Mouse (Mus musculus): ENCODE measurements around the gene Cep55. TPM values are rescaled to one million over a fixed set of nuclear protein-coding genes. Genes with fewer than 3 reads are reported as not detected.

Cep55 gene
- polyA plus RNA-seq, 1 experiment from 2014 or later = 4.6 TPM

GRCm38 (mm10) chr19:38027389-38027788, 27.4 kb upstream of the Cep55 start:
- Histone ChIP-seq H3K4me2 (replicated peaks) (no peak overlapping the region), H3K4me3 (replicated peaks; ENCODE audit: low read length) (no peak overlapping the region), H3K4me1 (replicated peaks; ENCODE audit: control insufficient read depth, insufficient read depth, low read length) (no peaks in the 10 kb centered on the region), H3K27me3 (ENCODE audit: control insufficient read depth, insufficient read depth, low read length) (no peaks in the 10 kb centered on the region), H3K9me3 (ENCODE audit: control insufficient read depth, low read length) (no peaks in the 10 kb centered on the region), H3K36me3 (replicated peaks; ENCODE audit: control insufficient read depth, insufficient read depth) (no peaks in the 10 kb centered on the region), H3K9ac (no peak overlapping the region), H3K27ac (no peak overlapping the region)
- ATAC-seq (ENCODE audit: low FRiP score) = no peak
- no peak for DNase-seq (ENCODE audit: low spot score)
- 89% methylated on average over 6 of the region's 6 CpGs for WGBS

GRCm38 (mm10) chr19:38027881-38028521, 26.8 kb upstream of the Cep55 start:
- Histone ChIP-seq H3K9ac (no peak overlapping the region), H3K4me3 (replicated peaks; ENCODE audit: low read length) (no peak overlapping the region), H3K27ac (no peak overlapping the region), H3K27me3 (ENCODE audit: control insufficient read depth, insufficient read depth, low read length) (no peaks in the 10 kb centered on the region), H3K36me3 (replicated peaks; ENCODE audit: control insufficient read depth, insufficient read depth) (no peaks in the 10 kb centered on the region), H3K9me3 (ENCODE audit: control insufficient read depth, low read length) (no peaks in the 10 kb centered on the region), H3K4me1 (replicated peaks; ENCODE audit: control insufficient read depth, insufficient read depth, low read length) (no peaks in the 10 kb centered on the region), H3K4me2 (replicated peaks) (no peak overlapping the region)
- no peak for ATAC-seq (ENCODE audit: low FRiP score)
- 66% methylated on average over 10 of the region's 10 CpGs for WGBS
- no peak for DNase-seq (ENCODE audit: low spot score)

- no peaks in the 10 kb centered on the region for H3K4me1 ChIP-seq (replicated peaks; ENCODE audit: control insufficient read depth, insufficient read depth, low read length)
Observed at GRCm38 (mm10) chr19:38029292-38029691, 25.5 kb upstream of the Cep55 start.

GRCm38 (mm10) chr19:38029871-38030270, 24.9 kb upstream of the Cep55 start:
- Histone ChIP-seq H3K9ac (no peak overlapping the region), H3K27me3 (ENCODE audit: control insufficient read depth, insufficient read depth, low read length) (no peaks in the 10 kb centered on the region), H3K36me3 (replicated peaks; ENCODE audit: control insufficient read depth, insufficient read depth) (no peaks in the 10 kb centered on the region), H3K4me1 (replicated peaks; ENCODE audit: control insufficient read depth, insufficient read depth, low read length) (no peaks in the 10 kb centered on the region), H3K4me3 (replicated peaks; ENCODE audit: low read length) (no peak overlapping the region), H3K27ac (no peak overlapping the region), H3K4me2 (replicated peaks) (no peak overlapping the region), H3K9me3 (ENCODE audit: control insufficient read depth, low read length) (no peaks in the 10 kb centered on the region)
- 70% methylated on average over 3 of the region's 3 CpGs for WGBS
- ATAC-seq (ENCODE audit: low FRiP score) (no peak), DNase-seq (ENCODE audit: low spot score) (no peak)

More at GRCm38 (mm10) chr19:38029292-38029691, 25.5 kb upstream of the Cep55 start:
- Histone ChIP-seq H3K27me3 (ENCODE audit: control insufficient read depth, insufficient read depth, low read length) (no peaks in the 10 kb centered on the region), H3K4me2 (replicated peaks) (no peak overlapping the region), H3K9ac (no peak overlapping the region), H3K4me3 (replicated peaks; ENCODE audit: low read length) (no peak overlapping the region), H3K27ac (no peak overlapping the region), H3K36me3 (replicated peaks; ENCODE audit: control insufficient read depth, insufficient read depth) (no peaks in the 10 kb centered on the region), H3K9me3 (ENCODE audit: control insufficient read depth, low read length) (no peaks in the 10 kb centered on the region)
- 90% methylated on average over 3 of the region's 3 CpGs for WGBS
- ATAC-seq (ENCODE audit: low FRiP score) = no peak
- DNase-seq (ENCODE audit: low spot score) = no peak

- ATAC-seq (ENCODE audit: low FRiP score) = peak; percentile 48; the same call in 1 of the 2 replicates
- no peak overlapping the region for H3K9ac ChIP-seq
Observed at GRCm38 (mm10) chr19:38030673-38031137, 24.1 kb upstream of the Cep55 start.

GRCm38 (mm10) chr19:38031144-38031543, 23.7 kb upstream of the Cep55 start:
- Histone ChIP-seq H3K4me3 (replicated peaks; ENCODE audit: low read length) (no peak overlapping the region), H3K27ac (no peak overlapping the region), H3K9ac (no peak overlapping the region), H3K4me1 (replicated peaks; ENCODE audit: control insufficient read depth, insufficient read depth, low read length) (no peaks in the 10 kb centered on the region), H3K9me3 (ENCODE audit: control insufficient read depth, low read length) (no peaks in the 10 kb centered on the region), H3K4me2 (replicated peaks) (peak overlapping the region; percentile 33; the same call in 1 of the 2 replicates), H3K27me3 (ENCODE audit: control insufficient read depth, insufficient read depth, low read length) (no peaks in the 10 kb centered on the region), H3K36me3 (replicated peaks; ENCODE audit: control insufficient read depth, insufficient read depth) (no peaks in the 10 kb centered on the region)
- no peak for DNase-seq (ENCODE audit: low spot score)
- WGBS = 78% methylated on average over 9 of the region's 9 CpGs
- peak; percentile 8; the same call in 1 of the 2 replicates for ATAC-seq (ENCODE audit: low FRiP score)

More at GRCm38 (mm10) chr19:38030673-38031137, 24.1 kb upstream of the Cep55 start:
- Histone ChIP-seq H3K4me2 (replicated peaks) (peak overlapping the region; percentile 33; the same call in 1 of the 2 replicates), H3K27me3 (ENCODE audit: control insufficient read depth, insufficient read depth, low read length) (no peaks in the 10 kb centered on the region), H3K4me3 (replicated peaks; ENCODE audit: low read length) (no peak overlapping the region), H3K27ac (no peak overlapping the region), H3K36me3 (replicated peaks; ENCODE audit: control insufficient read depth, insufficient read depth) (no peaks in the 10 kb centered on the region), H3K9me3 (ENCODE audit: control insufficient read depth, low read length) (no peaks in the 10 kb centered on the region), H3K4me1 (replicated peaks; ENCODE audit: control insufficient read depth, insufficient read depth, low read length) (no peaks in the 10 kb centered on the region)
- WGBS = 9% methylated on average over 18 of the region's 23 CpGs
- no peak for DNase-seq (ENCODE audit: low spot score)

- no peak overlapping the region for H3K27ac ChIP-seq
- no peak overlapping the region for H3K9ac ChIP-seq
- H3K4me3 ChIP-seq (replicated peaks; ENCODE audit: low read length) = no peak overlapping the region
- no peak overlapping the region for H3K4me2 ChIP-seq (replicated peaks)
- ATAC-seq (ENCODE audit: low FRiP score) (no peak), DNase-seq (ENCODE audit: low spot score) (no peak)
- H3K9me3 ChIP-seq (ENCODE audit: control insufficient read depth, low read length) = no peaks in the 10 kb centered on the region
- WGBS = 77% methylated on average over 15 of the region's 15 CpGs
- no peaks in the 10 kb centered on the region for H3K27me3 ChIP-seq (ENCODE audit: control insufficient read depth, insufficient read depth, low read length)
- H3K36me3 ChIP-seq (replicated peaks; ENCODE audit: control insufficient read depth, insufficient read depth) = no peaks in the 10 kb centered on the region
- H3K4me1 ChIP-seq (replicated peaks; ENCODE audit: control insufficient read depth, insufficient read depth, low read length) = no peaks in the 10 kb centered on the region
Observed at GRCm38 (mm10) chr19:38032993-38033734, 21.6 kb upstream of the Cep55 start.

- Histone ChIP-seq H3K4me3 (replicated peaks; ENCODE audit: low read length) (no peak overlapping the region), H3K27ac (no peak overlapping the region), H3K27me3 (ENCODE audit: control insufficient read depth, insufficient read depth, low read length) (no peaks in the 10 kb centered on the region), H3K9ac (no peak overlapping the region), H3K9me3 (ENCODE audit: control insufficient read depth, low read length) (no peaks in the 10 kb centered on the region), H3K36me3 (replicated peaks; ENCODE audit: control insufficient read depth, insufficient read depth) (no peaks in the 10 kb centered on the region), H3K4me1 (replicated peaks; ENCODE audit: control insufficient read depth, insufficient read depth, low read length) (no peaks in the 10 kb centered on the region), H3K4me2 (replicated peaks) (no peak overlapping the region)
- ATAC-seq (ENCODE audit: low FRiP score) (no peak), DNase-seq (ENCODE audit: low spot score) (no peak)
- WGBS = 92% methylated on average over 2 of the region's 2 CpGs
Observed at GRCm38 (mm10) chr19:38033735-38034057, 21.1 kb upstream of the Cep55 start.

- DNase-seq (ENCODE audit: low spot score) (no peak), ATAC-seq (ENCODE audit: low FRiP score) (no peak)
- Histone ChIP-seq H3K27me3 (ENCODE audit: control insufficient read depth, insufficient read depth, low read length) (no peaks in the 10 kb centered on the region), H3K4me1 (replicated peaks; ENCODE audit: control insufficient read depth, insufficient read depth, low read length) (no peaks in the 10 kb centered on the region), H3K9me3 (ENCODE audit: control insufficient read depth, low read length) (no peaks in the 10 kb centered on the region), H3K4me2 (replicated peaks) (no peak overlapping the region), H3K36me3 (replicated peaks; ENCODE audit: control insufficient read depth, insufficient read depth) (no peaks in the 10 kb centered on the region), H3K4me3 (replicated peaks; ENCODE audit: low read length) (no peak overlapping the region), H3K27ac (no peak overlapping the region), H3K9ac (no peak overlapping the region)
- 79% methylated on average over 2 of the region's 2 CpGs for WGBS
Observed at GRCm38 (mm10) chr19:38034696-38035095, 20.1 kb upstream of the Cep55 start.
